Mouse (Mus musculus) thymus, adult 2 months (tissue): ENCODE measurements around the gene Dnajc8.

Experiments used
- CTCF ChIP-seq: fragments of 200-500 bp; IDR thresholded peaks from 2 replicates; pipeline ENCODE4 v1.5.1; 2012; ENCODE audit warnings: mild to moderate bottlenecking, control low read depth, low read length, moderate library complexity, borderline replicate concordance; ENCODE audit not compliant: control insufficient read depth, poor library complexity, insufficient read depth; ENCODE audit errors: extremely low read depth
- POLR2A ChIP-seq: fragments of 200-500 bp; IDR thresholded peaks from 2 replicates; pipeline ENCODE4 v1.6.1; 2012; ENCODE audit warnings: mild to moderate bottlenecking, low read length, control low read depth, moderate library complexity; ENCODE audit not compliant: control insufficient read depth, poor library complexity, insufficient read depth; ENCODE audit errors: extremely low read depth

DNA sequence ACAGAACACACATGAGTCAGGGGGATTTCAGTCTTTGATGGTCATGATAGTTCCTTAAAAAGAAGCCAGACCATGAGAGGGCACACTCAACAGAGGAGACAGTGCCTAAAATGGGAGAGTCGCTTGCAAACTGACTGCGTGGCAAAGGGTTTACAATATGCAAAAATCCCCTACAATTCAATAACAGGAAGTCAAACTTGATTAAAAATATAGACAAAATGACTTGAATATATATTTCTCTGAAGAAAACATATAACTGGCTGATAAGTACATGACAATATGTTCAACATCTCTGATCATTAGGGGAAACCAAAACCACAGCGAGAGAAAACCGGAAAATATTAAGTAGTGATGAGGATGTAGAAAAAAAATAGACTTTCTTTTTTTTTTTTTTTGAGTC is 50.9 kb downstream of the Dnajc8 start:
- no peak for TF ChIP-seq CTCF
- TF ChIP-seq POLR2A: no peak
